Mouse (Mus musculus): ENCODE measurements around the gene Lypd6b.

GRCm38 (mm10) chr2:49890727-49891126 lies 103.2 kb downstream of the Lypd6b start:
- no peak for TF ChIP-seq CTCF (IDR thresholded peaks at IDR 0.05; ENCODE audit: borderline replicate concordance, insufficient read depth, low read length)
- TF ChIP-seq POLR2A (IDR thresholded peaks at IDR 0.05; ENCODE audit: low read depth, low read length), result no peak
